Comparison of ENCODE assay signal across 25 mouse cellular contexts in genomic region chr19:41677575-41677974, GRCm38 (mm10).
DNase-seq lines count a peak whose midpoint lies in the region; ATAC-seq and TF ChIP-seq lines count a peak whose summit lies in the region.
"Had no signal": no experiment of that assay in that cellular context is flagged by ENCODE, and none has a peak within 500 bp of the region (broad histone marks: within the 10 kb centered on the region; RNA-seq: fewer than 3 reads in every experiment).

No protein-coding gene starts in this region.

- ATAC-seq in heart, embryonic 13.5 days (ENCODE audit: extremely low read depth, insufficient number of reproducible peaks, low FRiP score, low TSS enrichment): 0 out of 2 replicates have a peak, but pooled peaks have one; percentile 57
- ATAC-seq in midbrain, embryonic 15.5 days (replicated peaks): no peak
- ATAC-seq in liver, embryonic 14.5 days (ENCODE audit: insufficient read depth): peak; percentile 52
- no peak for ATAC-seq in kidney, embryonic 16.5 days (ENCODE audit: low FRiP score, low TSS enrichment)
- ATAC-seq: activated CD4-positive, CD25-positive, alpha-beta regulatory T cell, adult 4 months; forebrain, postnatal 0 days; hindbrain, embryonic 16.5 days; intestine, embryonic 16.5 days had no signal

- TF ChIP-seq EP300 in liver, embryonic 14.5 days (IDR thresholded peaks at IDR 0.05; ENCODE audit: low read depth): no peak

- TF ChIP-seq CTCF in liver, embryonic 14.5 days (IDR thresholded peaks at IDR 0.05; ENCODE audit: low read depth): no peak

- no peak overlapping the region for H3K27ac ChIP-seq in heart, embryonic 13.5 days (replicated peaks)
- 0 out of 2 replicates have a peak overlapping the region, but pooled peaks have one; percentile 24 for H3K27ac ChIP-seq in midbrain, embryonic 10.5 days (replicated peaks)
- no peak overlapping the region for H3K27ac ChIP-seq in midbrain, embryonic 15.5 days
- H3K27ac ChIP-seq in liver, embryonic 14.5 days: no peak overlapping the region
- H3K27ac ChIP-seq in kidney, embryonic 16.5 days (ENCODE audit: low read length): no peak overlapping the region
- H3K27ac ChIP-seq: heart, embryonic 15.5 days; neural tube, embryonic 15.5 days; stomach, embryonic 15.5 days had no signal

- no peak overlapping the region for H3K4me3 ChIP-seq in heart, embryonic 13.5 days
- no peak overlapping the region for H3K4me3 ChIP-seq in midbrain, embryonic 10.5 days
- no peak overlapping the region for H3K4me3 ChIP-seq in midbrain, embryonic 15.5 days
- no peak overlapping the region for H3K4me3 ChIP-seq in liver, embryonic 14.5 days (ENCODE audit: insufficient read depth in 1 of 2, low read depth in 2 of 2, low read length in 2 of 2)
- no peak overlapping the region for H3K4me3 ChIP-seq in kidney, embryonic 16.5 days (ENCODE audit: low read length)
- H3K4me3 ChIP-seq: heart, embryonic 15.5 days; hindbrain, embryonic 10.5 days; layer of hippocampus, adult 2 months; neural tube, embryonic 15.5 days; stomach, embryonic 15.5 days had no signal

- H3K9me3 ChIP-seq in heart, embryonic 13.5 days: no peaks in the 10 kb centered on the region
- H3K9me3 ChIP-seq in midbrain, embryonic 10.5 days (replicated peaks): no peaks in the 10 kb centered on the region
- no peaks in the 10 kb centered on the region for H3K9me3 ChIP-seq in midbrain, embryonic 15.5 days
- no peaks in the 10 kb centered on the region for H3K9me3 ChIP-seq in liver, embryonic 14.5 days (ENCODE audit: control insufficient read depth, low read length)
- no peaks in the 10 kb centered on the region for H3K9me3 ChIP-seq in kidney, embryonic 16.5 days (ENCODE audit: low read length)
- H3K9me3 ChIP-seq: heart, embryonic 15.5 days; hindbrain, embryonic 10.5 days; neural tube, embryonic 15.5 days; stomach, embryonic 15.5 days had no signal

- H3K36me3 ChIP-seq in heart, embryonic 13.5 days: no peaks in the 10 kb centered on the region
- H3K36me3 ChIP-seq in midbrain, embryonic 10.5 days: no peaks in the 10 kb centered on the region
- H3K36me3 ChIP-seq in midbrain, embryonic 15.5 days (replicated peaks): no peaks in the 10 kb centered on the region
- no peaks in the 10 kb centered on the region for H3K36me3 ChIP-seq in liver, embryonic 14.5 days (replicated peaks; ENCODE audit: control insufficient read depth, insufficient read depth, low read depth)
- H3K36me3 ChIP-seq in kidney, embryonic 16.5 days (ENCODE audit: insufficient read depth, low read length): no peaks in the 10 kb centered on the region
- H3K36me3 ChIP-seq: heart, embryonic 15.5 days; hindbrain, embryonic 10.5 days; neural tube, embryonic 15.5 days; stomach, embryonic 15.5 days had no signal

- H3K4me1 ChIP-seq in heart, embryonic 13.5 days: peaks cover 32% of the 10 kb centered on the region
- peaks cover 78% of the 10 kb centered on the region for H3K4me1 ChIP-seq in midbrain, embryonic 10.5 days
- peaks cover 81% of the 10 kb centered on the region for H3K4me1 ChIP-seq in midbrain, embryonic 15.5 days
- no peaks in the 10 kb centered on the region for H3K4me1 ChIP-seq in liver, embryonic 14.5 days (replicated peaks; ENCODE audit: control insufficient read depth in 2 of 2, insufficient read depth in 2 of 2, low read length in 1 of 2)
- H3K4me1 ChIP-seq in kidney, embryonic 16.5 days (ENCODE audit: insufficient read depth, low read length): peaks cover 19% of the 10 kb centered on the region
- H3K4me1 ChIP-seq: heart, embryonic 15.5 days; stomach, embryonic 15.5 days had no signal

- peaks cover 46% of the 10 kb centered on the region for H3K27me3 ChIP-seq in heart, embryonic 13.5 days (replicated peaks)
- peaks cover 87% of the 10 kb centered on the region for H3K27me3 ChIP-seq in midbrain, embryonic 10.5 days (ENCODE audit: low read depth, poor library complexity, severe bottlenecking)
- no peaks in the 10 kb centered on the region for H3K27me3 ChIP-seq in midbrain, embryonic 15.5 days (replicated peaks)
- H3K27me3 ChIP-seq in liver, embryonic 14.5 days (ENCODE audit: control insufficient read depth, insufficient read depth, low read length): no peaks in the 10 kb centered on the region
- no peaks in the 10 kb centered on the region for H3K27me3 ChIP-seq in kidney, embryonic 16.5 days (ENCODE audit: insufficient read depth, low read length)
- H3K27me3 ChIP-seq: neural tube, embryonic 15.5 days had no signal

- intact Hi-C loops in heart, postnatal 14 days (cut with DNase I): no loop called here

- H3K9ac ChIP-seq in heart, embryonic 13.5 days: no peak overlapping the region
- H3K9ac ChIP-seq in midbrain, embryonic 15.5 days: no peak overlapping the region
- no peak overlapping the region for H3K9ac ChIP-seq in liver, embryonic 14.5 days (replicated peaks)
- no peak overlapping the region for H3K9ac ChIP-seq in kidney, embryonic 16.5 days (replicated peaks; ENCODE audit: low read length)
- H3K9ac ChIP-seq: forebrain, postnatal 0 days; heart, embryonic 15.5 days; neural tube, embryonic 15.5 days; stomach, embryonic 15.5 days had no signal

- WGBS in heart, embryonic 13.5 days: 28% methylated on average over 4 of the region's 4 CpGs
- WGBS in midbrain, embryonic 10.5 days: 69% methylated on average over 4 of the region's 4 CpGs
- WGBS in midbrain, embryonic 15.5 days: 57% methylated on average over 4 of the region's 4 CpGs
- WGBS in liver, embryonic 14.5 days (ENCODE audit: insufficient replicate concordance): 8% methylated on average over 4 of the region's 4 CpGs
- 61% methylated on average over 4 of the region's 4 CpGs for WGBS in kidney, embryonic 16.5 days

- no peak for DNase-seq in heart, postnatal 14 days
- no peak for DNase-seq in midbrain, embryonic 10.5 days (ENCODE audit: low spot score)
- no peak for DNase-seq in liver, embryonic 14.5 days (ENCODE audit: low read depth in 3 of 3, low spot score in 3 of 3)
- DNase-seq in retina, postnatal 1 day: no peak
- DNase-seq: adrenal gland, postnatal 10 days; cerebellum, adult 2 months; cerebellum, postnatal 36 days; forebrain, postnatal 0 days; gastrocnemius, postnatal 25 days; kidney, adult 9 months; kidney, postnatal 25 days; lung, adult 18-20 months; lung, postnatal 14 days; thymus, postnatal 25 days had no signal

- H3K4me2 ChIP-seq in heart, embryonic 13.5 days: no peak overlapping the region
- H3K4me2 ChIP-seq in midbrain, embryonic 15.5 days: no peak overlapping the region
- H3K4me2 ChIP-seq in liver, embryonic 14.5 days (ENCODE audit: low read depth): no peak overlapping the region
- H3K4me2 ChIP-seq in kidney, embryonic 16.5 days (replicated peaks; ENCODE audit: low read depth, low read length): no peak overlapping the region
- H3K4me2 ChIP-seq: heart, embryonic 15.5 days; neural tube, embryonic 15.5 days; stomach, embryonic 15.5 days had no signal

Comparison
In these comparisons a context has a peak if more than half of its experiments do, and no peak if none do; other contexts are left out.
1. ATAC-seq: peak in heart, embryonic 13.5 days (single experiment) and liver, embryonic 14.5 days (single experiment); none in midbrain, embryonic 15.5 days (single experiment) and kidney, embryonic 16.5 days (single experiment).